Mouse (Mus musculus) midbrain, embryonic 12.5 days (tissue): Measurements from ENCODE around the gene Ntpcr. TPM values are rescaled to one million over a fixed set of nuclear protein-coding genes. Genes with fewer than 3 reads are reported as not detected.
A peak's percentile ranks its signal among the peaks of the same experiment; 100 is the strongest.

Experiments
- ATAC-seq: fragments of 200-750 bp; cut with Nextera tagmentation; 2 replicates; pipeline ENCODE4 v1.8.0; 2017; ENCODE audit warnings: low read depth, moderate TSS enrichment, moderate library complexity; ENCODE audit not compliant: low FRiP score
- H3K27ac ChIP-seq: fragments of 300-500 bp; sonication (generic); replicated peaks from 2 replicates; pipeline ENCODE4 v1.5.1; 2016; ENCODE audit warnings: mild to moderate bottlenecking
- H3K27me3 ChIP-seq: fragments of 300-500 bp; sonication (generic); 2 replicates; pipeline ENCODE4 v1.6.1; 2016; ENCODE audit warnings: mild to moderate bottlenecking
- H3K36me3 ChIP-seq: fragments of 300-500 bp; sonication (generic); 2 replicates; pipeline ENCODE4 v1.6.1; 2016
- H3K4me1 ChIP-seq: fragments of 300-500 bp; sonication (generic); 2 replicates; pipeline ENCODE4 v1.6.1; 2016
- H3K4me2 ChIP-seq: fragments of 300-500 bp; sonication (generic); replicated peaks from 2 replicates; pipeline ENCODE4 v1.6.1; 2016; ENCODE audit warnings: mild to moderate bottlenecking, moderate library complexity
- H3K4me3 ChIP-seq: fragments of 300-500 bp; sonication (generic); 2 replicates; pipeline ENCODE4 v1.5.1; 2016; ENCODE audit warnings: mild to moderate bottlenecking
- H3K9ac ChIP-seq: fragments of 300-500 bp; sonication (generic); replicated peaks from 2 replicates; pipeline ENCODE4 v1.6.1; 2016; ENCODE audit warnings: mild to moderate bottlenecking, moderate library complexity
- H3K9me3 ChIP-seq: fragments of 300-500 bp; sonication (generic); 2 replicates; pipeline ENCODE4 v1.6.1; 2016; ENCODE audit warnings: mild to moderate bottlenecking
- WGBS: fragments of 180-500 bp; shearing (Covaris S2); methylation state at CpG from one replicate; pipeline ENCODE4 v1.1.7; 2016; 5-methylcytosine and 5-hydroxymethylcytosine counted together
- polyA plus RNA-seq: library from polyadenylated mRNA; unstranded; fragments of >200 nt; fragmentation: Nextera tagmentation; extraction: Ambion mirVana; gene quantifications from 2 replicates; pipeline ENCODE4 v1.2.1, GENCODE M21; 2016

Gene Ntpcr
- 16.6 and 16.8 TPM in 2 replicates for polyA plus RNA-seq

DNA sequence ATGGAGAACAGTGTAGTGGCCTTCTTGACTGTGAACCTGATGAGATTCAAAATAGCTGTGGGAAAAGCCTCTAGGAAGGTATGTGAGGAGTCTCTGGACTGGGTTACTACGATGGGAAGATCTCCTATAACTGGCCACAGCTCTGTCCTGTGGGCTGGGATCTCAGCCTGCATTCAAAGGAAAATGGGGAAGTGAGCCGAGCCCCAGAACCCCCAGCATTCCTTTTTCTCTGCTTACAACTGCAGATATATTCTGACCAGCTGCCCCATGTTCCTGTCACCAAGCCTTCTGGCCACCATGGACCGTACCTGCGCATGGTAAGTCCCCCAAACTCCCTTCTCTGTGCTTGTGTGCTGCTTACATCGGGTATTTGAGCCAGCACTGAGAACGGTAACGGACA lies at the start of gene Ntpcr:
Gene Ntpcr, plus strand, starts transcription at position 218 of the 400 bp plus-strand sequence.
- H3K27ac ChIP-seq: no peak within 1 kb of the TSS
- WGBS: 84% methylated on average over 7 of the region's 7 CpGs
- no peak within 1 kb of the TSS for H3K4me3 ChIP-seq
- H3K27me3 ChIP-seq: no peaks in the 10 kb centered on the region
- H3K4me2 ChIP-seq: no peak within 1 kb of the TSS
- H3K4me1 ChIP-seq: peaks cover 5% of the 10 kb centered on the region; the same call in 1 of the 2 replicates
- H3K36me3 ChIP-seq: no peaks in the 10 kb centered on the region
- no peaks in the 10 kb centered on the region for H3K9me3 ChIP-seq
- H3K9ac ChIP-seq: no peak within 1 kb of the TSS
- ATAC-seq: no peak

DNA sequence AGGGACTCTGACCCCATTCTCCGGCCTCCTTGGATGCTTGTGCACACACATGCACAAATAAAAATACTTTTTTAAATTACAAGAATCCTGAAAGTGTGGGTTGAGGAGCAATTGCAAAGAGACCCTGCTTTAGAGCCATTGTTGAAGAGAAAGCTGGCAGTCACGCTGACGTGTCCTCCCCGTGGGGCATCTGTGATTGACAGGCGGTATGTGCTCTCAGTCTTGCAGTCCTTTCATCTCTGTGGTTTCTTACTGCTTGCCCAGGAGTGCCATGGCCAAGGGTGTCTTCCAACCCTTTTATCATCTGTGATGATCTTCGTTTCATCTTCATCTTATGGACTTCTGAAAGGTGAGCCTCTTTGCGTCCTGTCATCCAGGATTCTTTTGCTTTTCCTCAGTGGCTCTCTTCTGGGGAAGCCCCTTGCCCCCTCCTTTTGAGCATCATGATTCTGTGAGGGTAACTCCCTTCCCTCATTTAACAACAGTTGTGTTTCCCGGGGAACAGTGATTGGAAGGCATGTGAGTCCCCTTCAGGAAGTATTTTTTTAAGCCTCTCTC lies 48.8 kb upstream of the Ntpcr start:
- H3K4me2 ChIP-seq: no peak overlapping the region
- no peak overlapping the region for H3K9ac ChIP-seq
- ATAC-seq: no peak
- H3K9me3 ChIP-seq: no peaks in the 10 kb centered on the region
- no peaks in the 10 kb centered on the region for H3K27me3 ChIP-seq
- H3K36me3 ChIP-seq: no peaks in the 10 kb centered on the region
- no peak overlapping the region for H3K4me3 ChIP-seq
- peaks cover 14% of the 10 kb centered on the region for H3K4me1 ChIP-seq
- WGBS: 49% methylated on average over 8 of the region's 8 CpGs
- no peak overlapping the region for H3K27ac ChIP-seq

DNA sequence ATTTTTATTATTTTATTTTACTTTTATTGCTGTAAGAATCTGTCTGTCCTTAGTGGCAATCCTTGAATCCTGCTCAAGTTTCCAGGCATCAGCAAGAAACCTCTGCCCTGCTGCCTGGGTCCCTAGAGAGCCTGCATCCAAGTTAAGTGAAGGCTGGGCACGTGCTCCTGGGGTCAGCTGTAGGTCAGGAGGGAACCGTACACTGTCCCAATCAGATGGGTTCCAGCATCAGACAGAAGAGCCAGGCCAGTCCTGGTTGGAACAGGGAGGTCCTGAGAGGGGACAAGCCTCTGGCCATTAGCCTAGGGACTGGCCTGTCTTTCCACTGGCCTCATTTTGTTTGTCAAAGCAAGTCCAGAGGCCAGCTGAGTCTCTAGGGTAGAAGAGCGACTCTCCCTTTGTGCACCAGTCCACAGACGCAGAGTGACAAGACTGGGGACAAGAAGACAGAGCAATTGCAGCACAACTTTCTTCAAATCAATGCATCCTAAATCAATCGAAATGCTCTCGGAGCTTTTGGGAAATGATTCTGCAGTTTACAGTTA lies 44.5 kb upstream of the Ntpcr start:
- 83% methylated on average over 6 of the region's 6 CpGs for WGBS
- Histone ChIP-seq H3K36me3 (no peaks in the 10 kb centered on the region), H3K9ac (no peak overlapping the region), H3K27ac (no peak overlapping the region), H3K4me1 (peaks cover 17% of the 10 kb centered on the region), H3K27me3 (no peaks in the 10 kb centered on the region), H3K9me3 (no peaks in the 10 kb centered on the region), H3K4me3 (no peak overlapping the region), H3K4me2 (no peak overlapping the region)
- ATAC-seq: no peak

DNA sequence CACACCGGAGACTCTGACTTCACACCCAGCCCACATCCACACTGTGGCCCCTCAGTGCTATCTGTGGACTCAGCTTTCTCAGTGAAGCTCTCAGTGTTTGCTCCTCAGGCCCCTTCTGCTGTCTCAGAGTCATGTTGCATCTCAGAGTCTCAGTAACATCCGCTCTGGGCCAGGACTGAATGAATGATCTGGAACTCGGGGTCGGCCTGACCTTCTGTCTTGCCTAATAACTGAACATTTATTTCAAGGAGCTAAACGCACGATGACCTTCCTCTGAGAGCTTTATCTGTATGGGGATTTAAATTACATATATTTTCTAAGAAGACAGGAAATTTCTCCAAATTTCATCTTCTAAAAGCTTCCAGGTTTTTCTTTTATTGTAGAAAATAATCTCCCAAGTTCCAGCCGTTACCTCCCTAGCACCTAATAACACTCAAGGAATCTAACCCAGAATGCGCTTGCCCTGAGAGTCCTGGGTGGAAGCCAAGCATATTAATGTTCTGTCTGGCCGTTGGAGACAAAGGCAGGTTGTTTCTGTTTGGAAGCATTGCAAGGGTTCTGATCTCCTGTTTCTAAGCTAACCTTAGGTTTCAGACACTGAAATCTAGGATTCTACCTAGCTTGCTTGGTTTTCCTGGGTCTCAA lies 43.4 kb upstream of the Ntpcr start:
- WGBS: 83% methylated on average over 9 of the region's 9 CpGs
- no peak for ATAC-seq
- H3K4me1 ChIP-seq: peaks cover 14% of the 10 kb centered on the region
- H3K4me2 ChIP-seq: no peak overlapping the region
- H3K4me3 ChIP-seq: no peak overlapping the region
- no peak overlapping the region for H3K27ac ChIP-seq
- no peaks in the 10 kb centered on the region for H3K9me3 ChIP-seq
- no peaks in the 10 kb centered on the region for H3K36me3 ChIP-seq
- H3K27me3 ChIP-seq: no peaks in the 10 kb centered on the region
- no peak overlapping the region for H3K9ac ChIP-seq

DNA sequence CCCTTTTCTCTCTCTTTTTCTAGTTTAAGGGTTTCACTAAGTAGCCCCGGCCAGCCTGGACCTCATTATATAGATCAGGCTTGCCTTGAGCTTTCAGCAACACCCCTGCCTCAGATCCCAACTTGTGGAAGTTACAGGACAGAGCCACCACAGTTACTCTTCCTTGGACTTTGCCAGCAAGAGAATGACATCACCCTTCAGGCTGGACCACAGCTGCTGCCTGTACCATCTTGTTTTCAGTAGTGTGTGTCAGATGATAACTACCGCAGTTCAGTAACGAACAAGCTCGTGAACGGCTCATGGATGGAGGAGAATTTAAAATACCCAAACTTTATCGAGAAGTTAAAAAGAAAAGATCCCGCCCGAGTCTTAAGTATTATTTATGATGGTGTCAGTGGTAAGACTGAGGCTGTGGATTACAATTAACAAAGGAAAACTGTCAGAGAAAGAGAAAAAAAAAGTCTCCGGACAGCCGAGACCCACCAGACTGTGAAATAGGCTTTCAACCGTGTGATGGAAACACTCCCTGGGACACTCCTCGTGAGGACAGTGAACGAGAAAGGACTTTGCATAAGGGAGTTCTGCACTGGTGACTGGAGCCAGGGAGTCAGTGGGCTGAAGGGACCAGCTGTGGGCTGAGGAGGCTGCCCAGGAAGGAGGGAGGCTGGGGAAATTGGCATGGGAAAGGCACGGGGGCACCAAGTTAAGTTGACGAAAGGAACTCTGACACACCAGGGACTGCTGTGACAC lies 39.4 kb upstream of the Ntpcr start:
- ATAC-seq: peak; percentile 44; the same call in 1 of the 2 replicates
- WGBS: 46% methylated on average over 15 of the region's 15 CpGs
- H3K27ac ChIP-seq: no peak overlapping the region
- H3K4me1 ChIP-seq: peaks cover 14% of the 10 kb centered on the region
- no peaks in the 10 kb centered on the region for H3K36me3 ChIP-seq
- no peak overlapping the region for H3K9ac ChIP-seq
- peak overlapping the region; percentile 11; the same call in 1 of the 2 replicates for H3K4me2 ChIP-seq
- H3K27me3 ChIP-seq: no peaks in the 10 kb centered on the region
- no peaks in the 10 kb centered on the region for H3K9me3 ChIP-seq
- no peak overlapping the region for H3K4me3 ChIP-seq

DNA sequence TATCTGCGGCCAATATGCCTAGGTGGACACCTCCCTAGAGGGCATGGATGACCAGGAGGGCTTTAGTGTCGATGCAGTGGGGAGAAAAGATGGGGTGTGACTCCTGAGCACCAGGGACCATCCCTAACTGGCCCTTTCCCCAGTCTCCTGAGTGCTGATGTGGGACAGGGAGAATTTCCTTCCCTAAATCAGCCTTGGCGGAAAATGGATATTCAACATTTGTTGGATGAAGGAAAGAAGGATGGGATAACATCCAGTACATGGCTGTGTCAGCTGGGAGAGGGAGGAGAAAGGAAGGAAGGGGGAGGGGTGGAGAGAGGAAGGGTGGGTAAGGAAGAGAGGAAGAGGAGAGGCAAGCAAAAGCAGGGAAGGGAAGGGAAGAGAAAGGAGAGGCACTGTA lies 38.8 kb upstream of the Ntpcr start:
- H3K9ac ChIP-seq: no peak overlapping the region
- H3K4me1 ChIP-seq: peaks cover 14% of the 10 kb centered on the region
- H3K9me3 ChIP-seq: no peaks in the 10 kb centered on the region
- no peak overlapping the region for H3K4me2 ChIP-seq
- H3K27me3 ChIP-seq: no peaks in the 10 kb centered on the region
- WGBS: 88% methylated on average over 3 of the region's 3 CpGs
- ATAC-seq: no peak
- H3K27ac ChIP-seq: no peak overlapping the region
- no peak overlapping the region for H3K4me3 ChIP-seq
- no peaks in the 10 kb centered on the region for H3K36me3 ChIP-seq

DNA sequence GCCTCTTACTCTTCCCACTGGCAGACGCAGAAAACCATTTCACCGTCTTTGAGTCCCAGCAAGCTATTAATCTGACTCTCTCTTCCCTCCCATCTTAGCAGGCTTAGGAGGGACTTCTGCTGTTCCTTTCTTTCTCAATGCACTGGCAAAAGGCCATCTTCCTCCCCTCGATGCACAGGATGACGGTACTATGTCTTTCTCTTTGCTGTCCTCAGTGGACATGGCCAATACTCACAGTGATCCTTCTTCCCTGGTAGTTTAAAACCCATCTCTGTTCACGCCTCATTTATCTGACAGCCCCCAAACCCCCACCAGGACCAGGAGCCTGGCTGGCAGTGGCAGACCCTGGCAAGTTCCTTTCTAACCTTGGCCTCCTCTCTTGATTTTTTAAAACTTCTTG lies 37.3 kb upstream of the Ntpcr start:
- Histone ChIP-seq H3K9ac (no peak overlapping the region), H3K9me3 (no peaks in the 10 kb centered on the region), H3K27ac (no peak overlapping the region), H3K4me2 (no peak overlapping the region), H3K4me1 (peaks cover 14% of the 10 kb centered on the region), H3K36me3 (no peaks in the 10 kb centered on the region), H3K27me3 (no peaks in the 10 kb centered on the region), H3K4me3 (no peak overlapping the region)
- 62% methylated on average over 5 of the region's 5 CpGs for WGBS
- no peak for ATAC-seq

DNA sequence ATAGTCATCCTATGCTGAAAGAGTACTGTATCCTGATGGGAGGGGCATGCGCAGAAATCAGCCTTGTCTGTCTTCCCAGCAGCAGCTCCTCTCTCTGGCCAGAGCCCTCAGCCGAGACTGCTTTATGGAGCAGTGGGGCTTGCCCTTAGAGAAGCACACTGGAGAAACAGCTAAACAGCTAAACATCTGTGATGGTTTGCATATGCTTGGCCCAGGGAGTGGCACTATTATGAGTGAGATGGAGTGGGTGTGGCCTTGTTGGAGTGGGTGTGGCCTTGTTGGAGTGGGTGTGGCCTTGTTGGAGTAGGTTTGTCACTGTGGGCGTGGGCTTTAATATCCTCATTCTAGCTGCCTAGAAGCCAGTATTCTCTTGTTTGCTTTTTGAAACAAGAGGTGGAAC lies 36.6 kb upstream of the Ntpcr start:
- ATAC-seq: no peak
- no peaks in the 10 kb centered on the region for H3K27me3 ChIP-seq
- H3K4me1 ChIP-seq: peaks cover 14% of the 10 kb centered on the region
- no peak overlapping the region for H3K4me3 ChIP-seq
- no peak overlapping the region for H3K27ac ChIP-seq
- H3K36me3 ChIP-seq: no peaks in the 10 kb centered on the region
- H3K4me2 ChIP-seq: no peak overlapping the region
- 88% methylated on average over 3 of the region's 3 CpGs for WGBS
- no peak overlapping the region for H3K9ac ChIP-seq
- H3K9me3 ChIP-seq: no peaks in the 10 kb centered on the region

DNA sequence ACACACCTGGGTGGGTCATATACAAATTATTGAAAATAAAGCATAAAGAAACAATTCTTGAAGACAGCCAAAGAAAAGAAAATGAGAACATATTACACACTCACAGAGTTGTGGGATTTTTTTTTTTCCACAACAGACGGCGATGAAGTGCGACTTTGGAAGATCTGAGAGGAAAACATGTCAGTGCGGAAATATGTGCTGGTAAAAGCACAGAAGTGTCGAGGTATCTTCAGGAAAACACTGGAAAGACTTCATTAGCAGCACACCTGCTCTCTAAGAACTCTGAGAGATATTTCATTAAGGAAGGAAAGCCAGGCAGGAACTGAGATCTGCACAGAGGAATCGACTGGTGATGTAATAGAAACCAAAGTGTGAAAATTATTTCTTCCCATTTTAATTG lies 33.8 kb upstream of the Ntpcr start:
- Histone ChIP-seq H3K4me2 (no peak overlapping the region), H3K4me1 (peaks cover 1% of the 10 kb centered on the region), H3K27ac (no peak overlapping the region), H3K9ac (no peak overlapping the region), H3K27me3 (no peaks in the 10 kb centered on the region), H3K4me3 (no peak overlapping the region), H3K36me3 (no peaks in the 10 kb centered on the region), H3K9me3 (0 out of 2 replicates have a peak, but pooled peaks cover 5% of the 10 kb centered on the region)
- no peak for ATAC-seq
- WGBS: 92% methylated on average over 6 of the region's 6 CpGs

DNA sequence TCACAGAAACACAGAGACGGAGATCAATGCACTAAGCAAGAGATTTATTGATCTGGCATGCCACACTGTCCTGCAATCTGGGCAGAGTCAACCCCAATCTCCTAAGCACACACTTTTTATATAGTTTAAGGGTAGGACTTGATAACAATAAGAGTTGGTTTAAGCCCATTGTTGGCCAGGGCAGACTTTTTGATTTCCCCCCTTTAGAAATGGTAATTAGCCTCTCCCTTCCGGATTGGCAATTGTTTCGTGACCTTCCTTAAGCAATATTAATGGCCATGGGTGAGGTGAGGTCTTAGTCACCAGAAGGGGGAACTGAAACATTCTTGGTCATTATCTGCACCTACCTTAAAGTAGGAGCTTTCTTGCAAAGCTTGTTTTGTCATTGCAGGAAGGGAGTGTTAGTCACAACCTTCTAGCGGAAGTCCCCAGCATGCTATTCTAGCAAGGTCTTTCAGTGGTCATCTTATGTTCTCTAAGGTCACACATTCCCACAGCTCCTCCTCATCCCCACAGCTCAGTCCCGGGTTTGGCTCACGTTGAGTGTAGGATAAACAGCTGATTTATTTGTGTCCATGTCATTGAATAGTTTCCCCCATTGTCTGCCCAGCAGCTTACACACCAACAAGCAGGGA lies 30.3 kb upstream of the Ntpcr start:
- Histone ChIP-seq H3K27me3 (no peaks in the 10 kb centered on the region), H3K9me3 (0 out of 2 replicates have a peak, but pooled peaks cover 5% of the 10 kb centered on the region), H3K4me2 (no peak overlapping the region), H3K4me3 (no peak overlapping the region), H3K9ac (no peak overlapping the region), H3K27ac (no peak overlapping the region), H3K4me1 (0 out of 2 replicates have a peak, but pooled peaks cover 7% of the 10 kb centered on the region), H3K36me3 (no peaks in the 10 kb centered on the region)
- WGBS: 64% methylated on average over 6 of the region's 6 CpGs
- no peak for ATAC-seq

DNA sequence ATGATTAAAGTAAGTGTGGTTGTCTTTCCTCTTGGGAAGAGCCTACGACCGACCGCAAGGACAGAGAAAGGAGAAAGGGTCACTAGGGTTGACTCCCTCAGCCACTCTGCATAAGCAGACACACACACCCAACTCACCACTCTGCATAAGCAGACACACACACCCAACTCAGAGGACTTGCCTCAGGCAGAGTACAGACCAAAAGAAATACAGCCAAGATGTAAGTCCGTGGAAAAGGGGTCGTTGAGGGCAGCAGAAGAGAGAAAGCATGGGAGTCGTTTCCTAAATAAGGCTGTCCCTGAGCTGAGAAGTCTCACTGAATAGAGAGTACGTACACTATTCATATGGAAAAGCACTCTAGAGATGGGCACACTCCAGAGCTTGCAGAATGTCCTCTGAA lies 29.4 kb upstream of the Ntpcr start:
- no peak overlapping the region for H3K4me2 ChIP-seq
- no peak overlapping the region for H3K27ac ChIP-seq
- H3K4me3 ChIP-seq: no peak overlapping the region
- ATAC-seq: no peak
- H3K9ac ChIP-seq: no peak overlapping the region
- 0 out of 2 replicates have a peak, but pooled peaks cover 5% of the 10 kb centered on the region for H3K9me3 ChIP-seq
- H3K27me3 ChIP-seq: no peaks in the 10 kb centered on the region
- H3K36me3 ChIP-seq: no peaks in the 10 kb centered on the region
- 0 out of 2 replicates have a peak, but pooled peaks cover 7% of the 10 kb centered on the region for H3K4me1 ChIP-seq
- 83% methylated on average over 7 of the region's 7 CpGs for WGBS
